Mouse (Mus musculus) monocyte, adult 2 months (primary cell): ENCODE measurements around the gene Wt1.

Experiments
- DNase-seq, 2 experiments: peaks; one replicate each; pipeline ENCODE4 v3.0.0; 2022; ENCODE audit warnings: low spot score in 2 of 2, low read depth in 1 of 2

The Wt1 gene

GRCm38 (mm10) chr2:105125641-105126040 lies 688 bp upstream of the Wt1 start:
- DNase-seq = no peak

- no peak for DNase-seq
Observed at GRCm38 (mm10) chr2:105126691-105127530, 582 bp downstream of the Wt1 start.

- DNase-seq = no peak
Observed at GRCm38 (mm10) chr2:105127531-105128480, 1.5 kb downstream of the Wt1 start.

GRCm38 (mm10) chr2:105128564-105128963 lies 2.2 kb downstream of the Wt1 start:
- no peak for DNase-seq

- DNase-seq = no peak
Observed at GRCm38 (mm10) chr2:105130351-105131060, 4.2 kb downstream of the Wt1 start.

- no peak for DNase-seq
Observed at GRCm38 (mm10) chr2:105131061-105131810, 4.9 kb downstream of the Wt1 start.

- no peak for DNase-seq
Observed at GRCm38 (mm10) chr2:105131811-105132100, 5.4 kb downstream of the Wt1 start.

GRCm38 (mm10) chr2:105132300-105132699 lies 6.0 kb downstream of the Wt1 start:
- no peak for DNase-seq

GRCm38 (mm10) chr2:105132933-105133795 lies 6.8 kb downstream of the Wt1 start:
- DNase-seq = no peak

GRCm38 (mm10) chr2:105134296-105134695 lies 8.0 kb downstream of the Wt1 start:
- no peak for DNase-seq

- no peak for DNase-seq
Observed at GRCm38 (mm10) chr2:105139471-105139870, 13.1 kb downstream of the Wt1 start.

GRCm38 (mm10) chr2:105141371-105141770 lies 15.0 kb downstream of the Wt1 start:
- DNase-seq = no peak

- no peak for DNase-seq
Observed at GRCm38 (mm10) chr2:105143731-105144130, 17.4 kb downstream of the Wt1 start.

- DNase-seq = no peak
Observed at GRCm38 (mm10) chr2:105151544-105151943, 25.2 kb downstream of the Wt1 start.

GRCm38 (mm10) chr2:105153046-105153445 lies 26.7 kb downstream of the Wt1 start:
- DNase-seq = no peak

GRCm38 (mm10) chr2:105160949-105161348 lies 34.6 kb downstream of the Wt1 start:
- DNase-seq = no peak

GRCm38 (mm10) chr2:105162763-105163162 lies 36.4 kb downstream of the Wt1 start:
- DNase-seq = no peak

GRCm38 (mm10) chr2:105168137-105168536 lies 41.8 kb downstream of the Wt1 start:
- no peak for DNase-seq

GRCm38 (mm10) chr2:105174254-105174653 lies 47.9 kb downstream of the Wt1 start:
- no peak for DNase-seq

GRCm38 (mm10) chr2:105178871-105179270 lies 52.5 kb downstream of the Wt1 start:
- DNase-seq = no peak
